Mouse (Mus musculus) kidney, adult 9 months (tissue): ENCODE measurements around the gene Armc2.
A peak's percentile ranks its signal among the peaks of the same experiment; 100 is the strongest.

Experiments used
- DNase-seq: peaks from one replicate; pipeline ENCODE4 v3.0.0; 2022

Armc2 gene

GRCm38 (mm10) chr10:41896425-41896824 lies 121.8 kb downstream of the Armc2 start:
- DNase-seq, result no peak

- peak; percentile 43 for DNase-seq
Measured at GRCm38 (mm10) chr10:41893433-41894411, 124.5 kb downstream of the Armc2 start.

DNA sequence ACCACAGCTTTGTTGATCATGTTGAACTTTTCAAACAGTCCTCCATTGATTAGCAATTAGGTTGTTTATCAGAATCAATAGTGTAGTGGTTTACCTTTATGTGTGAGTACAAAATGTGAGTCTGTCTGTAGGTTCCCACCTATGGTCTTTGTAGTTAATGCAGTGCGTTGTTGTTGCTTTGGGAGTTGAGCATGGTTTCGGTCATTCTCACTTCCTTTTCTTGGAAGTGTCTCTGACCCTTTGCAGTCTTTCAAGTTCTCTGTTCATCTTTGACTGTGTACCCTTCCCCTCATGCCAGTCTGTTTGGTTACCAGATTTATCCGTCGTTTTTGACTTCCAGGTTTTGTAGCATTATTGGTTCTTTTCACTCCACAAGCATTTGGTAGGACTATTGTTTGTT lies 126.9 kb downstream of the Armc2 start:
- no peak for DNase-seq

DNA sequence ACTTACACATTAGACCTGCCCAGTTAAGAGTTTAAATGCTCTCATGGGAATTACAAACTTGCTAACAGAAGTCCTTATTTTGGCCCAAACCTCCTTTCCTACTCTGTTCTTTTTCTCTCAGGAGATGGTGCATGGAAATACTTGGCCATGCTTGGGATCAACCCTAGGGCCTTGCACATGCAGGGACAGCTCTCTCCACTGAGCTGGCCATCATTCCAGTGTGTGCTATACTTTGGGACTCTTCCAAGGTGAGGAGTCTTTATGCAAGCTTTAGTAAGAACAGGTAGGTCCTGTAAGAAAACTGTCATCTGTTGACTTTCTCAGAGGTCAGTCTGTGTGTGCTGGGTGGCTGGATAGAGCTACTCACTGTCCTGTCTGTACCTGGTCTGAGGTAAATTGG lies 127.7 kb downstream of the Armc2 start:
- DNase-seq, result no peak

- no peak for DNase-seq
Measured at GRCm38 (mm10) chr10:41889566-41889965, 128.7 kb downstream of the Armc2 start.

- DNase-seq, result no peak
Measured at GRCm38 (mm10) chr10:41888365-41888941, 129.8 kb downstream of the Armc2 start.

DNA sequence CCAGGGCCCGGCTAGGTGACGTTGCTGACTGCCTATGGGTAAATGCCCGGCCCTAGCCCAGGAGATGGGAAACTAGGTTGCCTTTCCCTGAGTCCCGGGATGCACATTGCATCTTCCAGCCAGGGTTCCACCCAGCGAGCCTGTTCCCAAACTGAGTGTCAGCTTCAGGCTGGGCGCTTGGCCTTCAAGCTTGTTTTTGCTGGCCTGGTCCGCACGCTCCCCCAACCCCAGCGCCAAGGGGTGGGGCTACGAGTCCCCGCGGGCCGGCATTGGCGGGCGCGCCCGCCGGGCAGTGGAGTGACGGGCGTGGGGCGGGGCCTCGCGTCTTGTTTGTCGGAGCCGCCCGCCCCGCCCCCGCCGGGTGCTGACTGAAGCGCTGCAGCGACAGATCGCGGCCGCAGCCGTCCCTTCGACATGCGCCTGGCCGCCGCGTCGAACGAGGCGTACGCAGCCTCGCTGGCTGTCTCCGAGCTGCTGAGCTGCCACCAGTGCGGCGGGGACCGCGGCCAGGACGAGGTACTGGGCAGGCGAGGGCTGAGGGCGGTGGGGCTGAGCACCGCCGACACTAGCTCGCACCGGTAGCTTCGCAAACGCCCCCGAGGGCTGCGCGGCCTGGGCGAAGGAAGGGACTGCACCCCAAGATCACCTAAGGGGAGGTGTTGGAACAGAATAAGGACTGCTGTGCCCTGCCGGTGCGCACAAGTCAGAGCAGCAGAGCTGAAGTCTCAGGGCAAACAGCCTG lies 131.0 kb downstream of the Armc2 start:
- peak; percentile 91 for DNase-seq

DNA sequence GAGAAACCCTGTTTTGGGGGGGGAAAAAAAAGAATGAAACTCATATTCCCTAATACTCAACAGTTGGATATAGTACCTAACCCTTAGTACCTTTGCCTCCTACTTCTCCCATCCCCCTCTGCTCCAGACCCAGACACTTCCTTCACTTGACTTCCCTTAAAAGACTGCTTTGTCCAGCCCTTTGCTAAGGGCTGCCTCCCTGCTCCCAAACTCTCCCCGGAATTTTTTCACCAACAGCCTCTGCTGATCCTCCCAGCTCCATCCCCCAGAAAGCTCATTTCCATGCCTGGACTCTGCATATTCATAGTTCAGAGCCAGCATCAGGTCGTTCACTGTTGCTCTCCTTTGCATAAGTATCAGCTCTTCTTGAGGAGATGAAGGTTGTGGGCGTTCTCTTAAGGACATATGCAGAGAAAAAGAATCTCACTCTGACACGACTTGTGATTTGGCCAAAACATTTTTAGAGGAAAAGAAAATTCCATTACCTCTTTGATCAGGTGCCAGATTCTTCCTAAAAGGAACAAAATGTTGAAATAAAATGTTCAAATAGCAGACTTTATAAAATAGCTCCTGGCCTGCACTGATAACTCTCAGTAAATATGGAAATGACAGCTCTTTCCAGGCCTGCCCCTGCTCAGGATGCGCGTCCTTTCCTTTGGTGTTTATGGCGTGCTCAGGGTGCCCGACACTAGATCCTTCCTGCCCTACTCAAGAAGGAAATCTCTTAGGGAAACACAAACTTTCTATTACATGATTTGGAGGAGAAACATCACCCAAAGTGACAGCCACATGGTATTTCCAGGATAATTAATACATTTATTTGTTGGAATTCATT lies 134.3 kb downstream of the Armc2 start:
- DNase-seq, result peak; percentile 42

DNA sequence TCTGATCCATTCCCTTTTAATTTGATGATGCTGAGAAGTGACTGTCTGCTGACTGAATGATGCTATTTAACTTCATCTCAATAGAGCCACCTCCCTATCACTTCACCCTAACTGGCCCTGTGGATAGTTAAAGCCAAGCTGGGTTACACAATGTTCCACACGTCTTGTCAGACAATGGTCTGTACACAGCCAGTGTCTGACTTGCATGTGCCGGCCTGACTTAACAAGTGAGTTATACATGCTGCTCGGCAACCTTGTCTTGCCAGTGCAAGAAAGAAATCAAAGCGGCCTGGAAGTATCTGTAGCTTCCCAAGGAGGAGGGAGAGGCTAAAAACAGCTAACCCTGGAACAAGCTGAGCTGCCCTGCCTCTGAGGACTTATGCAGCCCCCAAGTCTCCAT lies 136.8 kb downstream of the Armc2 start:
- DNase-seq, result no peak

DNA sequence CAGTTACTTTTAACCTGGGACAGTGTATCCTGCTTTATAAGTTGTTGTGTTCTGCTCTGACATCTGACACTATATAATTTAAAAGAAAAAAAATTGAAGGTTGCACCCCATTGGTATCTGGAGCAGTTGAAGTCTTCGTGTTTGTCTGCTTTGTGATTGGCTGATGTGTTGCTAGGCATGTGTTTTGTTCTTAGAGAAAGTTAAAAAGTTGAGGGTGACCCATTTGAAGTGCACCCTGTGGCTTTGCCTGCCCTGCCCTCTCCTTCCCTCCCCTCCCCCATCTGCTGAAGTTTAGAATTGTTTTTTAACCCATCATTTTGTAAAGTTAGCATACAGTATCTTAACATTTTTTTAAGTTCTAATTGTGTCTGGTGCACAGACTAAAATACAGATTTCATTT lies 137.5 kb downstream of the Armc2 start:
- DNase-seq, result no peak

DNA sequence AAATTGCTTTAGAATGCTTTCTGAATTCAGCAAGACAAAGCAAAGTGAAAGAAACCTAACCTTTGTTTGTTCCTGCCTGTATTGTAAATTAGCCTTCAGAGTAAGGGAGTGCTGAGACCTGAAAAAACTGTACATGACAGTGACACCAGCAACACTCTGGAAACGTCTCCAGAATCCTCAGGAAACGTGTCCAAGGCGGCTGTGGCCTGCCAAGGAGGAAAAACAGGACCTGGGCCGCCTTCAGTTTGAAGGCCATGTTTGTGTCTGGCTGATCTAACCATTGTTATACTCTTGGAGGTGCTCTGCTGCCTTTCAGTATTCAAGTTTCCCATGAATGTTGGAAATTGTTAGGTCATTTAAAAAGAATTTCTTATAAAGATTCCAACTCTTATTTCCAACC lies 138.0 kb downstream of the Armc2 start:
- DNase-seq, result no peak

DNA sequence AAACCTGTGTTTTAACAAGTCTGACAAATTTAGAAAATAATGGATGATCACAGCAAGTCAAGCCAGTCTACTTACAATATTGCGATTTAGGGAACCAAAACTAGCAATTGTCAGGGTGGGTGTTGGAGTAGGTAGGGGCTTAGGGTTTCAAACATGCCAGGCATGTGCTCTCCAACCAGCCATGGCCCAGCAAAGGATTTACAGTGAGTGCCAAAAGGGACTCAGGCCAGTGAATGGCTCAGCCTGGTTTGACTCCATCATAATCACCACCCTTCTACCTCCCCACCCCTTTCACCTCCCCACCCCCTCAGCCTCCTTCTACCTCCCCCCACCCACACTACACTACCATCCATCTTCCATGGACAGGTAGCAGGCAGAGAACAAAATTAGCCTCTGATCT lies 138.6 kb downstream of the Armc2 start:
- DNase-seq, result no peak

GRCm38 (mm10) chr10:41878344-41878743 lies 139.9 kb downstream of the Armc2 start:
- no peak for DNase-seq

GRCm38 (mm10) chr10:41875624-41876023 lies 142.6 kb downstream of the Armc2 start:
- DNase-seq, result no peak

DNA sequence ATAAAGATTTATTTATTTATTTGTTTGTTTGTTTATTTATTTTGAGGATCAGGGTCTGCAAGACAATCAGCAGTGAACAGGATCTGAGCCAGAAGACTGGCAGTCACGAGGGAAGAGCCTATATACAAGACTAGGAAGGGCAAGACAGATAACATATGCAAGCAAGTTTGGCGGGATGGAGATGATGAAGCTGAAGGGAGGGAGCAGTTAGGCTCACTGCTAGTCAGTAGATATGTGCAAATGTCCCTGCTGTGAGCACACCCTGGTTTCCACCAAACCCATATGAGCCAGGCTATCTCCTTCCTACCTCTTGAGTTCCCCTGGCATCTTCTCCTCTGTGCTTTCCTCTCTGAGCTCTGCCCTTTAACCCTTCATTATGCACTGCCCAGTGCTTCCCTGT lies 146.7 kb downstream of the Armc2 start:
- no peak for DNase-seq

DNA sequence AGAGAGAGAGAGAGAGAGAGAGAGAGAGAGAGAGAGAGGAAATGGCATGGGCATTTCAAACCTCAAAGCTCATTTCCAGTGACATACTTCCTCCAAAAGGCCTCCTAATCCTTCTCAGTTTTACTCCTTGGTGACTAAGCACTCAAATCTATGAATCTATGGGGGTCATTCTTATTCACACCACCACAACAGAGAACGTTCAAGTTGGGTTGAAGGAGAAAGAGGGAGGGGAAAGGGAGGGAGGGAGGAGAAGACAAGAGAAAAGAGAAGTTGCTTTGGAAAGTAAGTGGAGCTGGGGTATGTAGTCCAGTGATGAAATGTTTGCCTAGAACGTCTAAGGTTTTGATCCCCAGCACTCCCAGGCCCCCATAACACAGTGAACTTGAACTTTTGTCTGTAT lies 148.1 kb downstream of the Armc2 start:
- no peak for DNase-seq

DNA sequence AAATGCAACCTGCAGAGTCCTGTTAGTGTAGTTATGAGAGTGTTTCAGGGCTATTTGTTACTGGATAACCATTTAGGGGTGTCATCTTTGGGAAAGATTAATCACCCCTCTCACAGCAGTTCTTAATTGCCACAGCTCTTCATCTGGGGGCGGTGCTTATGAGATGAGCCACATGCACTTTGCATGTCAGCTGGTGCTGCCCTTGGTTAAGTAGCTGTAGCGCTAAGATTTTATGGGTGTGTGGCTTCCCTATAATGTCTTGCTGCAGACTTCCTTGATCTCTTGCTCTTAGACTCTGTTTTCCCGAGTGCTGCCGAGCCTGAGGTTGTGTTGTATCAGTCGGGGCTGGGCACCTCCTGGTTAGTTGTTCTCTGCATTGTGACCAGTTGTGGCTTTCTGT lies 150.3 kb downstream of the Armc2 start:
- no peak for DNase-seq

GRCm38 (mm10) chr10:41866838-41867154 lies 151.4 kb downstream of the Armc2 start:
- DNase-seq, result no peak

GRCm38 (mm10) chr10:41866069-41866837 lies 152.0 kb downstream of the Armc2 start:
- no peak for DNase-seq
